Mouse (Mus musculus): ENCODE measurements around the gene Tekt2. TPM values are rescaled to one million over a fixed set of nuclear protein-coding genes. Genes with fewer than 3 reads are reported as not detected.

Gene Tekt2
- total RNA-seq, 4 experiments from 2014 or later: 1.5 to 6.3 (median 5.2) TPM

Other genes with a start within 250 kb of the Tekt2 start
- 10 to 100 TPM; 22.3 to 33.2 (median 30.7) TPM for gene Lsm10, start 229.1 kb downstream of the Tekt2 start, total RNA-seq (2022)
- gene Stk40, start 221.7 kb downstream of the Tekt2 start, total RNA-seq (2022): 10 to 100 TPM; 33.9 to 38.7 (median 37.6) TPM
- gene Eva1b, start 177.9 kb downstream of the Tekt2 start, total RNA-seq (2022): 10 to 100 TPM; 21.1 to 32.2 (median 27.0) TPM
- 1 to 10 TPM; 2.7 to 5.0 (median 4.3) TPM for gene Sh3d21, start 162.2 kb downstream of the Tekt2 start, total RNA-seq (2022)
- gene Thrap3, start 122.9 kb downstream of the Tekt2 start, total RNA-seq (2022): 100 to 1,000 TPM; 203 to 250 (median 221) TPM
- 10 to 100 TPM; 55.4 to 81.7 (median 66.8) TPM for gene Map7d1, start 69.3 kb downstream of the Tekt2 start, total RNA-seq (2022)
- gene Trappc3, start 63.4 kb downstream of the Tekt2 start, total RNA-seq (2022): 100 to 1,000 TPM in 1 of 4 experiments, 10 to 100 TPM in 3; 94.1 to 101 (median 96.2) TPM
- gene Col8a2, start 38.9 kb downstream of the Tekt2 start, total RNA-seq (2022): 1 to 10 TPM; 3.5 to 4.6 (median 4.0) TPM
- gene Adprhl2, start 4.0 kb downstream of the Tekt2 start, total RNA-seq (2022): 10 to 100 TPM; 35.8 to 37.8 (median 37.2) TPM
- 10 to 100 TPM; 17.7 to 32.3 (median 24.6) TPM for gene Ago3, start 103.9 kb upstream of the Tekt2 start, total RNA-seq (2022)
- gene Ago1, start 142.9 kb upstream of the Tekt2 start, total RNA-seq (2022): 10 to 100 TPM; 40.4 to 47.4 (median 45.4) TPM
- 1 to 10 TPM; 4.9 to 9.2 (median 7.6) TPM for gene Ago4, start 207.8 kb upstream of the Tekt2 start, total RNA-seq (2022)
- gene Clspn, start 231.2 kb upstream of the Tekt2 start, total RNA-seq (2022): 1 to 10 TPM in 3 of 4 experiments, under 1 TPM in 1; 0.44 to 1.8 (median 1.0) TPM

All from adrenal gland, adult 8-10 months (tissue).